Mouse (Mus musculus) T-helper 17 cell (primary cell): ENCODE results near the gene Trip11.

ENCODE experiments used
- in situ Hi-C, 2 experiments: fragments of 300-600 bp; cut with MboI, MseI; formaldehyde crosslinking; loops; 1 replicate in 1 of 2; 2 replicates in 1 of 2; pipeline ENCODE4 v1.15.1; 2025; ENCODE audit warnings: high pct_unique_total_duplicates in 2 of 2

The Trip11 gene

DNA sequence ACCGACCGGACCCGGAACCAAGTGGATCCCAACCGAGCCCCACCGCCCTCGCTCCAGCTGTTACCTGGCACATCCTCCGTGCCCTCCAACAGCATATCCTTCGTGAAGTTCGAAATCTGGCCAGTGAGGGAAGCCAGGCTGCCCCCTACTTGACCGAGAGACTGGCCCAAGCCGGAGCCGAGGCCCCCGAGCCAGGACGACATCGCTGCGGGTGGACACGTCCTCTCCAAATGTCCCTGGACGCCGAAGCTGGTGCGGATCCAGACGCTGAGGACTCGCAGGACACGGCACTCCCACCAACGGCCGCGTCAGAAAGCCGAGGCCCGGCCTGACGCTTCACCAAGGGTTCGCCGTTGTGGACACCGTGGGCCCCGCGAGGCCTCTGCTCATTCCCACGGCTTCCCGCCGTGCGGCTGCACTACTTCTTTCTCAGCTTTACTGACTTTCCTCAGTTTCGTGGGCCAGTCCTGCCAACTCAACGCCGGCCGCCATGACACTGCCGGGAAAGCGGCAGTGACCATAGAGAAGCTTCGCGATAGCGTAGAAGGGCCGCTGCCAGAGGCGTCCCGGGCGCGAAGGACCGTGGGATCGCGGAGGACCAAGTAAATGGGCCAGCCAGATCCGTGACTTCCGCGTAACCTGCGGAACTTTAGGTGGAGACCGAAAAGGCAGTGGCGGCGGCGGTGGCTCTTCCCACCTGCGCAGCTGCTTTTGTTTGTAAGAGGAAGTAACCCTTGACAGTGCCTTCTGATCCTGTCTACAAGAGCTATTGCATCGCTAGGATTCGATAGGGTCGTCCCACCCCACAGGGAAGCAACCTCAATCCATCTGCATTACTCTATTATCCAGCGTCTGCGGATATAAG lies at the start of gene Trip11:
Trip11 (minus strand) TSS at position 642 of the 865 bp plus-strand sequence.
- in situ Hi-C loops, result loop anchor here in 1 of 2 experiments (10.0 kb wide), 2 partner anchors 918 to 1422 kb away; no protein-coding TSS in a partner anchor

DNA sequence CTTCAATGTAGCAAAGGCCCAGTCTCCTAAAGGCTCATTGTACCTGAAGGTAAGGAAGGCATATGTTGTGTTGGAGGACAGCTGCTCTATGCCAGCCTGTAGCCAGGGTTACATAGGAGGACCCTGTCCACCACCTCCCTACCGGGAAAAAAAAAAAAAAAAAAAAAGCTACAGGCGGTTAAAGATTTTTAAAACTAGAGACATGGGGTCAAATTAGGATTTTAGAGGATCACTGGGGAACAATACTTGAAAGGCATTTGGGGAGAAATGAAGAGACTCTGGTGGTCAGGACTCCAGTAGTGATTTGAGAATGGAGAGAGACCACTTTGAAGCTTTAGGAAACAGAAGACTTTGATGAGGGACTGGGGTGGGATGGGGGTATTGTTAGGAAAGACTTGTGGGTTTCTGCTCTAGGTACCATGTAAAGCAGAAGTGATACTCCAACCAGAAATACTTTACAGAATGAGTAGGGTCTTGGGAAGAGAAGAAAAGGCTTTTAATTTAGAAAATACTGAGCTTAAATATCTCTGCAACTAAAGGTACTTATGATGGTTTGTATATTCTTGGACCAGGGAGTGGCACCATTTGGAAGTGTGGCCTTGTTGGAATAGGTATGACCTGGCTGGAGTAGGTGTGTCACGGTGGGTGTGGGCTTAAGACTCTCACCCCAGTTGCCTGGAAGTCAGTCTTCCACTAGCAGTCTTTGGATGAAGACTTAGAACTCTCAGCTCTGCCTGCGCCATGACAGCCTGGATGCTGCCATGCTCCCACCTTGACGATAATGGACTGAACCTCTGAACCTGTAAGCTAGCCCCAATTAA lies 46.1 kb upstream of the Trip11 start:
- in situ Hi-C loops, result loop anchor here in 1 of 2 experiments (25.0 kb wide), 1 partner anchor 1378 kb away; no protein-coding TSS in a partner anchor

GRCm38 (mm10) chr12:101958556-101958955 lies 45.5 kb upstream of the Trip11 start:
- in situ Hi-C loops, result loop anchor here in 1 of 2 experiments (25.0 kb wide), 1 partner anchor 1379 kb away; no protein-coding TSS in a partner anchor

DNA sequence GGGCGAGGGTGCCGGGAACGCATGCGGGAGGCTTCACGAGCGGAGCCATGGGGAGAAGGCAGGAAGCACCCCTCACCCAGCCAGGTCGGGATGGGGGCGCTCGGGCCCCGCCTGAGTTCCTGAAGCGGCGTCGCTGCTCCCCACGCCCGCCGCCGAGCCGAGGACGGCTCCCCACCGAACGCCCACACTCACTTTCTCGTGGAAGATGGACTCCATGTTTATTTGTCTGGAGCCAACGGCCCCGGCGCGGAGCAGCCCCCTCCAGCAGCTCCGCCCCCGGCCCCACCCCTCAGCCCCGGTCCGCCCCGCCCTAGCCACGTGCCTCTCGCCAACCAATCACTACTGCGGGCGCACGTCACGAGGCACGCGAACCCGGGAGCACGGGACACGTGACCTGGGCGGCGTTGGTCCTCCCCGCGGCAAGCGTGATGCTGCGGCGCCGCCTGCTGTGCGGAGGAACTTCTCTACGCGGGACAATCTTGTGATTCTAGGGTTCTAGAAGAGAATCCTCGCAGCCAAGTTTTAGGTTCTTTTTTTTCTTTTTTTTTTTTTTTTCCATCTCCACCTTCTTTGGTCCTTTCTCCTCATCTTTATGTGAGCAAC lies 45.0 kb upstream of the Trip11 start, which contains the start of gene Atxn3:
Atxn3 (minus strand) TSS at position 305 of the 603 bp plus-strand sequence.
- in situ Hi-C loops, result loop anchor here in 1 of 2 experiments (25.0 kb wide), 1 partner anchor 1379 kb away; no protein-coding TSS in a partner anchor

DNA sequence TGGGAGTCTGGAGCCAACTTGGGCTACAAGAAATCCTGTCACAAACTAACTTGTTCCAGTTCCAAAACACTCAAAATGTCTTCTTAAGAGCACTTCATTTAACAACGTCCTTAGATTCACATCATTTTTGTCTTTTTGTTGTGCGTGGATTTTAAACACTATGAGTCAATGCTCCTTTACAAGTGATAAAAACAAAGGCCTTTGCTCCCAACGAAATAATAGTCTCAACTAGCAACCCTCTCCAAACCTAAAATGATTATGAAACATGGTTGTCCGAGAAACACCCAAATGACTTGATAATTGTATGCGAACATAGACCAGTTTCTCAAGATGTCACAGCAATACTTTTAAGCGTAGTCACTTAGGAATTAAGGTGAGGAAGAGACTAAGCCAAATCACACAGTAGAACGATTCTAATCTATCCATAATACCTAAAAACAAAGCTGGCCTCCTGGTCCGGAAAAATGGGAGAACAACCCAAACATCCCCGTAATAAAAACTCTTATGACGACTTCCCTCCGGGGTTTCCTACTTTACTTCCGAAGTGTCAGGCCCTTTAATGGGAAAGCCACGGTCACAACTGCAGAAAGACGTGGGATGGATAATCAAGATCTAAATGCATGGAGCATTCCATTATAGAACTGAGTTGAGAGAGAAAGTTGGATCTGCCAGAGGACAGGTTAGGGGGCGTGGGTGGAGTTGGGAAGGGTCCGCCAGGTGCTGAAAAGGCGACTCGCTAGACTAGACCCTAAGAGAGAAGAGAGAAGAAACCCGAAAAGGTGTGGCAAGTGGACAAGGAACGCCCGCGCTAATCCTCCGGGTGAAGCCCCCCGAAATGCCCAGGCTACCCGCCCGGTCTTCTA lies 44.2 kb upstream of the Trip11 start:
- in situ Hi-C loops, result loop anchor here in 1 of 2 experiments (25.0 kb wide), 1 partner anchor 1380 kb away; no protein-coding TSS in a partner anchor

- in situ Hi-C loops, result loop anchor here in 1 of 2 experiments (25.0 kb wide), 1 partner anchor 1381 kb away; no protein-coding TSS in a partner anchor
Observed at GRCm38 (mm10) chr12:101955821-101956220, 42.8 kb upstream of the Trip11 start.

DNA sequence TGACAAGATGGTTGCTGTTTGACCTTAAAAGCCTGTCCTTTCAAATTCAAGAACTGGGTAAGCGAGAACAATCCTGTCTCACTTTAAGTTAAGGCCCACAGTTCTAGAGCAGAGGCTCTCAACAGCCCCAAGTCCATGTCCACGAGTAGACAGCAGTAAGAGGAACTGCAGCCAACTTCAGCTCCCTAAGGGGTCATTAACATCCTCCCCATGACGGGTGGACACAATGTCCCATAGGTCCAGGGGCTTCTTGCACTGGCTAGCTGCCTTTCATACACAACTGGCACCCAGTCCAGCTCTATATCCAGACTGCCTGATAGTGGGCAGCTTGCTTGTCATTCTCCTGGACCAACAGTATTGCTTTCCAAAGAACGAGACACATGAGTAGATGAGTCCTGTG lies 35.7 kb upstream of the Trip11 start:
- in situ Hi-C loops, result no loop called here

DNA sequence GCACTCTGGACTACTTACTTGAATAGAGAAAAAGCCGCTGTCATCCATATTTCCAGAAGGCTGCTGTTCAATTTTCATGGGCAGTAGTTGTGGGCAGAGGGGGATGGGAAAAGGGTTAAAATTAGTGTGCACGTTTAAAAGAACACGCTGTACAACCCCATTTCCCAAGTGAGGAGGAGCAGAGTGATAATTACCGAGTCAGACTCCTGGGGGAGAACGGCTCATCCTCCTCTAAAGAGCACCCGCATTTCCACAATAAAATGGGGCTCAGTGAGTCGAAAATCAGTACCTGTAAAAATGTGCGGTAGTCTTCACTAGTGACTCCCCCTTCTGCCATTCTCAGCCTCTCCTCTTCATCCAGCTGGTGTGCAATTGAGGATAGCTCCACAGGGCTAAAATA lies 34.9 kb upstream of the Trip11 start:
- in situ Hi-C loops, result no loop called here

- in situ Hi-C loops, result no loop called here
Observed at GRCm38 (mm10) chr12:101937572-101937971, 24.5 kb upstream of the Trip11 start.

GRCm38 (mm10) chr12:101935223-101935622 lies 22.2 kb upstream of the Trip11 start:
- in situ Hi-C loops, result no loop called here

DNA sequence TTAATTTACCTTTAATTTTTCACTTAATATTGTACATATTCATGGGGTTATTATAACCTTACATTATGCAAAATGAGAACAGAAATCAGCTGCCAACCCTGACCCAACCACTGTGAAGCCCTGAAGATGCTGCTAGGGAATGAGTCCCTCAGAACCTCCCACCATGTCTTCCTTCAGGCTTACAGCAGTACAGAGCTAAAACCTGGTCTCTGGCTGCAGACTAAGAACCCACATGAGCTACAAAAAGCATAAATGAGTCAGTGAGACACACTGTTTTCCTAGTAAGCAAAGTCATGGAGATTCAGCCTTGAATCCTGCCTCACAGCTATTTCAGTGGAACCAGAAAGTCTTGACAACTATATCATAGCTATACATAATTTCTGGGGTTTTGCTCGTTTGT lies 15.4 kb upstream of the Trip11 start:
- in situ Hi-C loops, result no loop called here

DNA sequence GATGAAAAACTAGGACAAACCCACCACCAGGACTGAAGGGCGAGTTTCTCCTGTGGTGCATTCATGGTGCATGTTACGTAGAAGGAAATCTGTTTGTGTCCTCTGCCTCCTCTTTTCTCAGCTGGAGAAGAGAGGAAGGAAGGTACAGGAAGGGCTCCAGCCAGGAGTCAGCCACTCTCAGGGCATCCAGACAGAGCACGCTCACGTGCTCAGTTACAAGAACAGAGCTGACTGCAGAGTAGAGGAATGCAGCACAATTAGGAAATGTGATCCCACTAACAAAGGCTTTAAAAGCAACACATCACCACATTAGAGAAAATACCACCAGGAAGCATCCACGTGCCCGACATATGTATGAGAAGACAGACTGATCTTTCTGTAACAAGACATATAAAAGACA lies 9.2 kb upstream of the Trip11 start:
- in situ Hi-C loops, result no loop called here

GRCm38 (mm10) chr12:101919847-101920246 lies 6.8 kb upstream of the Trip11 start:
- in situ Hi-C loops, result loop anchor here in 1 of 2 experiments (10.0 kb wide), 2 partner anchors 925 to 1415 kb away; no protein-coding TSS in a partner anchor

DNA sequence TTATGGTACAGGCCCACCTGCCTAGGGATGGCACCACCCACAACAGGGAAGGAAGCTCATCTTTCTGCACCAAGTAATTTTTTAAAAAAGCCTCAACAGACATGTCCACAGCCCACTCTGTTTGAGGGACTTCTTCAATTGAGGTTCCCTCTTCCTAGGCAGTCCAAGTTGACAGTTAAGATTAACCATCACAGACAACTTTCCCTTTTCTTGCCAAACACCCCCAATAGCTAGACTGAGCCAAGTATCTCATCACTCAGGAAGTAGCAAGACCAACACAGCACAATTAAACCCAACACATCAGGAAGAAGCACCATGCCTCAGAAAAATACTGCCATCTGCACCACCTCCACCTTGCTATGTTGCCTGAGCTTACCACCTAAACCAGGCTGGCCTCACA lies 4.1 kb upstream of the Trip11 start:
- in situ Hi-C loops, result loop anchor here in 1 of 2 experiments (10.0 kb wide), 2 partner anchors 922 to 1418 kb away; no protein-coding TSS in a partner anchor

GRCm38 (mm10) chr12:101911346-101911745 lies 1.7 kb downstream of the Trip11 start:
- in situ Hi-C loops, result loop anchor here in 1 of 2 experiments (10.0 kb wide), 2 partner anchors 917 to 1423 kb away; no protein-coding TSS in a partner anchor

- in situ Hi-C loops, result loop anchor here in 1 of 2 experiments (10.0 kb wide), 2 partner anchors 916 to 1424 kb away; no protein-coding TSS in a partner anchor
Observed at GRCm38 (mm10) chr12:101910360-101910759, 2.7 kb downstream of the Trip11 start.

- in situ Hi-C loops, result no loop called here
Observed at GRCm38 (mm10) chr12:101905817-101906216, 7.2 kb downstream of the Trip11 start.

- in situ Hi-C loops, result no loop called here
Observed at GRCm38 (mm10) chr12:101904906-101905305, 8.2 kb downstream of the Trip11 start.

- in situ Hi-C loops, result no loop called here
Observed at GRCm38 (mm10) chr12:101904170-101904569, 8.9 kb downstream of the Trip11 start.
